Mouse (Mus musculus): ENCODE measurements at regions not wholly inside any gene's neighbourhood (a gene's known extent, or its start where the extent isn't known, plus 50 kb on each side); places are given as distances from the start of the nearest gene placed in this dataset.
"Not testable (repeated sequence)": the region's sequence is repeated elsewhere in the genome, so short reads cannot be mapped to it uniquely, and the experiment has no call there.

GRCm38 (mm10) chr2:72616412-72616811 is 140.5 kb downstream of the Cdca7 start:
- no peak for DNase-seq

GRCm38 (mm10) chr2:72619446-72619845 is 143.5 kb downstream of the Cdca7 start:
- DNase-seq: no peak

GRCm38 (mm10) chr2:72620182-72620652 is 144.3 kb downstream of the Cdca7 start:
- DNase-seq: no peak

GRCm38 (mm10) chr2:72627915-72628314 is 152.0 kb downstream of the Cdca7 start:
- no peak for DNase-seq

GRCm38 (mm10) chr2:72628626-72629470 is 152.9 kb downstream of the Cdca7 start:
- no peak for DNase-seq

GRCm38 (mm10) chr2:72629691-72630461 is 153.9 kb downstream of the Cdca7 start:
- DNase-seq: no peak

- no peak for DNase-seq
Measured at GRCm38 (mm10) chr2:72637881-72638620, 162.1 kb downstream of the Cdca7 start.

- no peak for DNase-seq
Measured at GRCm38 (mm10) chr2:72639022-72639421, 163.1 kb downstream of the Cdca7 start.

GRCm38 (mm10) chr2:72641228-72641627 is 165.3 kb downstream of the Cdca7 start:
- no peak for DNase-seq

GRCm38 (mm10) chr2:72644151-72644843 is 168.3 kb downstream of the Cdca7 start:
- no peak for DNase-seq

- no peak for DNase-seq
Measured at GRCm38 (mm10) chr2:72647642-72648041, 171.7 kb downstream of the Cdca7 start.

- DNase-seq: no peak
Measured at GRCm38 (mm10) chr2:72648294-72648693, 172.3 kb downstream of the Cdca7 start.

GRCm38 (mm10) chr2:72655864-72656263 is 179.9 kb downstream of the Cdca7 start:
- no peak for DNase-seq

GRCm38 (mm10) chr2:72657101-72657920 is 181.4 kb downstream of the Cdca7 start:
- no peak for DNase-seq

- no peak for DNase-seq
Measured at GRCm38 (mm10) chr2:72662396-72662795, 186.4 kb downstream of the Cdca7 start.

GRCm38 (mm10) chr2:72662979-72663780 is 187.2 kb downstream of the Cdca7 start:
- DNase-seq: no peak

- not testable (repeated sequence) for DNase-seq
Measured at GRCm38 (mm10) chr2:72667396-72667795, 191.4 kb downstream of the Cdca7 start.

- DNase-seq: no peak
Measured at GRCm38 (mm10) chr2:72672908-72673901, 197.2 kb downstream of the Cdca7 start.

GRCm38 (mm10) chr2:72674229-72674628 is 198.3 kb downstream of the Cdca7 start:
- DNase-seq: no peak
